ENCODE assay signal across 27 mouse cellular contexts in genomic region chr11:18371304-18371703, GRCm38 (mm10).
DNase-seq lines count a peak whose midpoint lies in the region; ATAC-seq and TF ChIP-seq lines count a peak whose summit lies in the region.
"Had no signal": no experiment of that assay in that cellular context is flagged by ENCODE, and none has a peak within 500 bp of the region (broad histone marks: within the 10 kb centered on the region; RNA-seq: fewer than 3 reads in every experiment).

No protein-coding gene starts in this region.

- in situ Hi-C loops in ES-E14 (cut with MboI; ENCODE audit: low sequenced_read_pairs in 2 of 2, unreplicated experiment in 2 of 2) = no loop called here

- no peak for TF ChIP-seq EP300 in liver, postnatal 0 days (IDR thresholded peaks at IDR 0.05; ENCODE audit: low read depth)

- H3K4me3 ChIP-seq in midbrain, embryonic 11.5 days (ENCODE audit: low read depth, low read length) = no peak overlapping the region
- no peak overlapping the region for H3K4me3 ChIP-seq in midbrain, postnatal 0 days (ENCODE audit: low read depth, low read length)
- no peak overlapping the region for H3K4me3 ChIP-seq in ES-E14 (ENCODE audit: insufficient read depth in 1 of 2, low read depth in 1 of 2, low read length in 2 of 2, poor library complexity in 1 of 2, severe bottlenecking in 1 of 2)
- no peak overlapping the region for H3K4me3 ChIP-seq in liver, postnatal 0 days (ENCODE audit: low read depth, low read length)
- H3K4me3 ChIP-seq: forebrain, embryonic 10.5 days; forebrain, embryonic 13.5 days; heart, adult 2 months; heart, embryonic 10.5 days; heart, embryonic 13.5 days; hindbrain, embryonic 13.5 days; intestine, embryonic 15.5 days had no signal

- 25% methylated on average over 3 of the region's 3 CpGs for WGBS in midbrain, embryonic 11.5 days
- WGBS in midbrain, postnatal 0 days = 14% methylated on average over 3 of the region's 3 CpGs
- 36% methylated on average over 3 of the region's 3 CpGs for WGBS in liver, postnatal 0 days (ENCODE audit: insufficient replicate concordance)

- peak; percentile 7 for DNase-seq in embryo, embryonic 11 days
- no peak for DNase-seq in embryo, embryonic 9.5 days (ENCODE audit: extremely low spot score)
- peak; percentile 39 for DNase-seq in midbrain, embryonic 11.5 days (ENCODE audit: low spot score, missing footprints)
- no peak for DNase-seq in midbrain, postnatal 0 days (ENCODE audit: low spot score)
- peak; percentile 40 for DNase-seq in ES-E14 (ENCODE audit: low read depth, low spot score)
- DNase-seq in spleen, postnatal 10 days (ENCODE audit: low spot score in 2 of 2) = no peak
- DNase-seq in liver, postnatal 0 days = no peak
- DNase-seq: adrenal gland, adult 8-10 months; adrenal gland, postnatal 25 days; B cell, adult 2 months; cerebellum, adult 11 months; cerebellum, adult 2 months; cerebellum, adult 9-11 months; gastrocnemius, postnatal 10 days; gastrocnemius, postnatal 36 days; heart, adult 2 months; heart, postnatal 14 days; heart, postnatal 4 days had no signal

- ATAC-seq in midbrain, embryonic 11.5 days (ENCODE audit: low FRiP score) = no peak
- ATAC-seq in midbrain, postnatal 0 days (ENCODE audit: low FRiP score) = no peak
- ATAC-seq in liver, postnatal 0 days = no peak
- ATAC-seq: forebrain, embryonic 13.5 days; forebrain, embryonic 16.5 days; hindbrain, embryonic 16.5 days; intestine, embryonic 15.5 days had no signal

- no peaks in the 10 kb centered on the region for H3K9me3 ChIP-seq in midbrain, embryonic 11.5 days (ENCODE audit: control insufficient read depth, low read length)
- no peaks in the 10 kb centered on the region for H3K9me3 ChIP-seq in midbrain, postnatal 0 days (ENCODE audit: low read length)
- H3K9me3 ChIP-seq in ES-E14 (ENCODE audit: control insufficient read depth, insufficient read depth, low read depth, low read length) = no peaks in the 10 kb centered on the region
- no peaks in the 10 kb centered on the region for H3K9me3 ChIP-seq in liver, postnatal 0 days (ENCODE audit: low read length)
- H3K9me3 ChIP-seq: forebrain, embryonic 10.5 days; forebrain, embryonic 13.5 days; heart, embryonic 10.5 days; heart, embryonic 13.5 days; hindbrain, embryonic 13.5 days; intestine, embryonic 15.5 days had no signal

- H3K9ac ChIP-seq in midbrain, embryonic 11.5 days (ENCODE audit: low read length) = no peak overlapping the region
- H3K9ac ChIP-seq in midbrain, postnatal 0 days (replicated peaks; ENCODE audit: low read length, poor library complexity, severe bottlenecking) = no peak overlapping the region
- no peak overlapping the region for H3K9ac ChIP-seq in ES-E14 (ENCODE audit: insufficient read depth, low read depth, low read length, poor library complexity, severe bottlenecking)
- no peak overlapping the region for H3K9ac ChIP-seq in liver, postnatal 0 days (replicated peaks)
- H3K9ac ChIP-seq: forebrain, embryonic 13.5 days; heart, embryonic 13.5 days; hindbrain, embryonic 13.5 days; intestine, embryonic 15.5 days had no signal

- TF ChIP-seq CTCF in midbrain, postnatal 0 days (IDR thresholded peaks at IDR 0.05) = no peak
- TF ChIP-seq CTCF in liver, postnatal 0 days (IDR thresholded peaks at IDR 0.05; ENCODE audit: low read depth) = no peak

- H3K27me3 ChIP-seq in midbrain, embryonic 11.5 days (ENCODE audit: control insufficient read depth, insufficient read depth, low read length) = no peaks in the 10 kb centered on the region
- H3K27me3 ChIP-seq in midbrain, postnatal 0 days (ENCODE audit: insufficient read depth, low read length) = no peaks in the 10 kb centered on the region
- H3K27me3 ChIP-seq in liver, postnatal 0 days (ENCODE audit: insufficient read depth, low read length) = no peaks in the 10 kb centered on the region
- H3K27me3 ChIP-seq: CH12.LX; forebrain, embryonic 13.5 days; heart, embryonic 13.5 days; hindbrain, embryonic 13.5 days; intestine, embryonic 15.5 days had no signal

- no peaks in the 10 kb centered on the region for H3K36me3 ChIP-seq in midbrain, embryonic 11.5 days (ENCODE audit: control insufficient read depth, insufficient read depth, low read length)
- no peaks in the 10 kb centered on the region for H3K36me3 ChIP-seq in midbrain, postnatal 0 days (ENCODE audit: insufficient read depth, low read length)
- no peaks in the 10 kb centered on the region for H3K36me3 ChIP-seq in ES-E14 (ENCODE audit: control insufficient read depth, insufficient read depth, low read length, poor library complexity, severe bottlenecking)
- no peaks in the 10 kb centered on the region for H3K36me3 ChIP-seq in liver, postnatal 0 days (replicated peaks; ENCODE audit: insufficient read depth, low read length)
- H3K36me3 ChIP-seq: forebrain, embryonic 10.5 days; heart, embryonic 10.5 days; heart, embryonic 13.5 days; hindbrain, embryonic 13.5 days; intestine, embryonic 15.5 days had no signal

- H3K27ac ChIP-seq in midbrain, embryonic 11.5 days (ENCODE audit: low read depth, low read length) = no peak overlapping the region
- no peak overlapping the region for H3K27ac ChIP-seq in midbrain, postnatal 0 days (ENCODE audit: low read depth, low read length)
- H3K27ac ChIP-seq in ES-E14 (ENCODE audit: insufficient read depth, low read depth, low read length, poor library complexity, severe bottlenecking) = no peak overlapping the region
- H3K27ac ChIP-seq in liver, postnatal 0 days (ENCODE audit: low read depth) = no peak overlapping the region
- H3K27ac ChIP-seq: forebrain, embryonic 10.5 days; forebrain, embryonic 13.5 days; heart, adult 2 months; heart, embryonic 10.5 days; heart, embryonic 13.5 days; hindbrain, embryonic 13.5 days; intestine, embryonic 15.5 days had no signal

- H3K4me2 ChIP-seq in midbrain, embryonic 11.5 days = no peak overlapping the region
- H3K4me2 ChIP-seq in midbrain, postnatal 0 days (ENCODE audit: low read depth, low read length, poor library complexity, severe bottlenecking) = no peak overlapping the region
- H3K4me2 ChIP-seq in liver, postnatal 0 days (ENCODE audit: low read depth, low read length) = no peak overlapping the region
- H3K4me2 ChIP-seq: forebrain, embryonic 13.5 days; heart, embryonic 13.5 days; hindbrain, embryonic 13.5 days; intestine, embryonic 15.5 days had no signal

- no peaks in the 10 kb centered on the region for H3K4me1 ChIP-seq in midbrain, embryonic 11.5 days (ENCODE audit: control insufficient read depth, insufficient read depth, low read length)
- no peaks in the 10 kb centered on the region for H3K4me1 ChIP-seq in midbrain, postnatal 0 days (ENCODE audit: insufficient read depth, low read length)
- no peaks in the 10 kb centered on the region for H3K4me1 ChIP-seq in ES-E14 (ENCODE audit: control insufficient read depth in 2 of 2, insufficient read depth in 2 of 2, low read length in 2 of 2, poor library complexity in 1 of 2)
- no peaks in the 10 kb centered on the region for H3K4me1 ChIP-seq in liver, postnatal 0 days (ENCODE audit: insufficient read depth)
- H3K4me1 ChIP-seq: intestine, embryonic 15.5 days had no signal

TF ChIP-seq in ES-E14, 5 proteins besides CTCF, POLR2A, EP300 and RAD21:
- no peak for TF ChIP-seq MAFK (IDR thresholded peaks at IDR 0.05; ENCODE audit: insufficient read depth, low read depth, low read length)
- no peak for TF ChIP-seq ZNF384 (IDR thresholded peaks at IDR 0.05; ENCODE audit: low read depth, low read length)
- TF ChIP-seq CHD2 (IDR thresholded peaks at IDR 0.05; ENCODE audit: low read depth, low read length) = no peak

Comparison
In these comparisons a context has a peak if more than half of its experiments do, and no peak if none do; other contexts are left out.
1. DNase-seq: peak in embryo, embryonic 11 days (single experiment), midbrain, embryonic 11.5 days (single experiment) and ES-E14 (single experiment); none in embryo, embryonic 9.5 days (single experiment), midbrain, postnatal 0 days (single experiment), spleen, postnatal 10 days (0 of 2) and liver, postnatal 0 days (single experiment).